ENCODE assay signal across 17 mouse cellular contexts in the genomic region with DNA sequence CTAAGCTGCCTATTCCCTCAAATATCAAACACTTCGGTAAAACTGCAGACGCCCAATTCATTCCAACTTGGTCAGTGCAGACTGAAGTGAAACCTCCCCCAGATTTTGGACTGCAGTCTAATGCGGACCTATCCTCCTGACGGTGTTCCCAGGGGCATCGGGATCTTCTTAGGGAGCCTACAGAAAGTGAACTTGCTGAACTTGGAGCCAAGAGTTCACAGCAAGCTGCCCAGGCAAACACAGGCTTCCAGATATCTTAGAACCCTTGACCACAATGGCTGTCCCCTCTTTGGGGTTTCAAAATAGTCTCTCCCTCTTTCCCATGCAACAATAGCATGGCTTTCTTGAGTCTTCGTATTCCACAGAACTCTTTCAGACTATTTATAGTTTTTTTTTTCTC. TPM values are rescaled to one million over a fixed set of nuclear protein-coding genes. Genes with fewer than 3 reads are reported as not detected.
DNase-seq lines count a peak whose midpoint lies in the region; ATAC-seq and TF ChIP-seq lines count a peak whose summit lies in the region.
"Had no signal": no experiment of that assay in that cellular context is flagged by ENCODE, and none has a peak within 500 bp of the region (broad histone marks: within the 10 kb centered on the region; RNA-seq: fewer than 3 reads in every experiment).

No protein-coding gene starts in this region.

- H3K4me1 ChIP-seq in heart, embryonic 10.5 days: peaks cover 30% of the 10 kb centered on the region
- H3K4me1 ChIP-seq in forebrain, embryonic 13.5 days: peaks cover 35% of the 10 kb centered on the region
- H3K4me1 ChIP-seq in forebrain, postnatal 0 days (ENCODE audit: insufficient read depth): 0 out of 2 replicates have a peak, but pooled peaks cover 5% of the 10 kb centered on the region
- H3K4me1 ChIP-seq in midbrain, embryonic 15.5 days: peaks cover 59% of the 10 kb centered on the region

- H3K27ac ChIP-seq in heart, embryonic 10.5 days: no peak overlapping the region
- no peak overlapping the region for H3K27ac ChIP-seq in forebrain, embryonic 13.5 days
- no peak overlapping the region for H3K27ac ChIP-seq in forebrain, postnatal 0 days (ENCODE audit: low read depth, low read length)
- no peak overlapping the region for H3K27ac ChIP-seq in midbrain, embryonic 15.5 days
- H3K27ac ChIP-seq: embryonic facial prominence, embryonic 15.5 days; heart, adult 2 months had no signal

- H3K36me3 ChIP-seq in heart, embryonic 10.5 days: no peaks in the 10 kb centered on the region
- H3K36me3 ChIP-seq in forebrain, embryonic 13.5 days (ENCODE audit: poor library complexity, severe bottlenecking): no peaks in the 10 kb centered on the region
- no peaks in the 10 kb centered on the region for H3K36me3 ChIP-seq in forebrain, postnatal 0 days (ENCODE audit: insufficient read depth)
- no peaks in the 10 kb centered on the region for H3K36me3 ChIP-seq in midbrain, embryonic 15.5 days (replicated peaks)
- H3K36me3 ChIP-seq: embryonic facial prominence, embryonic 15.5 days had no signal

- ATAC-seq in forebrain, embryonic 13.5 days: no peak
- no peak for ATAC-seq in forebrain, postnatal 0 days
- no peak for ATAC-seq in midbrain, embryonic 15.5 days (replicated peaks)
- ATAC-seq: inflammation-experienced regulatory T-cells, adult 6 months had no signal

- peaks cover 98% of the 10 kb centered on the region for H3K27me3 ChIP-seq in heart, embryonic 10.5 days (ENCODE audit: insufficient read depth, poor library complexity, severe bottlenecking)
- H3K27me3 ChIP-seq in forebrain, embryonic 13.5 days: peaks cover 48% of the 10 kb centered on the region
- H3K27me3 ChIP-seq in forebrain, postnatal 0 days (ENCODE audit: insufficient read depth, low read length): no peaks in the 10 kb centered on the region
- H3K27me3 ChIP-seq in midbrain, embryonic 15.5 days (replicated peaks): 0 out of 2 replicates have a peak, but pooled peaks cover 6% of the 10 kb centered on the region

- H3K9ac ChIP-seq in forebrain, embryonic 13.5 days: no peak overlapping the region
- H3K9ac ChIP-seq in forebrain, postnatal 0 days: no peak overlapping the region
- no peak overlapping the region for H3K9ac ChIP-seq in midbrain, embryonic 15.5 days
- H3K9ac ChIP-seq: embryonic facial prominence, embryonic 15.5 days had no signal

- no peak overlapping the region for H3K4me3 ChIP-seq in heart, embryonic 10.5 days
- H3K4me3 ChIP-seq in forebrain, embryonic 13.5 days: no peak overlapping the region
- no peak overlapping the region for H3K4me3 ChIP-seq in forebrain, postnatal 0 days (ENCODE audit: low read depth, low read length)
- peak overlapping the region; percentile 94 for H3K4me3 ChIP-seq in midbrain, embryonic 15.5 days
- H3K4me3 ChIP-seq: embryonic facial prominence, embryonic 15.5 days; heart, adult 2 months had no signal

- no peaks in the 10 kb centered on the region for H3K9me3 ChIP-seq in heart, embryonic 10.5 days
- no peaks in the 10 kb centered on the region for H3K9me3 ChIP-seq in forebrain, embryonic 13.5 days (replicated peaks)
- no peaks in the 10 kb centered on the region for H3K9me3 ChIP-seq in forebrain, postnatal 0 days (ENCODE audit: low read length)
- H3K9me3 ChIP-seq in midbrain, embryonic 15.5 days: no peaks in the 10 kb centered on the region
- H3K9me3 ChIP-seq: embryonic facial prominence, embryonic 15.5 days had no signal

- no peak for TF ChIP-seq CTCF in forebrain, postnatal 0 days (IDR thresholded peaks at IDR 0.05; ENCODE audit: low read depth)

- DNase-seq in heart, embryonic 10.5 days (ENCODE audit: low spot score): peak; percentile 36
- no peak for DNase-seq in heart, postnatal 4 days
- no peak for DNase-seq in forebrain, postnatal 0 days
- no peak for DNase-seq in thymus, postnatal 10 days (ENCODE audit: low spot score in 2 of 2)
- no peak for DNase-seq in adrenal gland, adult (ENCODE audit: inconsistent age in 2 of 2, low spot score in 1 of 2)
- DNase-seq: adrenal gland, postnatal 36 days; embryo, embryonic 11 days; kidney, adult 8-10 months; kidney, postnatal 36 days; layer of hippocampus, adult 9-11 months; lung, postnatal 14 days; thymus, adult 18-20 months had no signal

- H3K4me2 ChIP-seq in forebrain, embryonic 13.5 days: peak overlapping the region; percentile 99
- peak overlapping the region; percentile 91; the same call in 1 of the 2 replicates for H3K4me2 ChIP-seq in forebrain, postnatal 0 days (ENCODE audit: low read depth)
- H3K4me2 ChIP-seq in midbrain, embryonic 15.5 days: peak overlapping the region; percentile 90
- H3K4me2 ChIP-seq: embryonic facial prominence, embryonic 15.5 days had no signal

- 77% methylated on average over 6 of the region's 6 CpGs for WGBS in heart, embryonic 10.5 days
- 88% methylated on average over 6 of the region's 6 CpGs for WGBS in forebrain, embryonic 13.5 days
- WGBS in forebrain, postnatal 0 days: 84% methylated on average over 6 of the region's 6 CpGs
- 84% methylated on average over 6 of the region's 6 CpGs for WGBS in midbrain, embryonic 15.5 days

RNA-seq across cellular contexts. Expression of a gene that starts 3.8 kb away (rescaled TPM):
- 0.52 and 1.3 TPM in 2 replicates for polyA plus RNA-seq in heart, embryonic 10.5 days (2016; fragmentation: Nextera tagmentation; extraction: Ambion mirVana)
- 1 to 10 TPM; 8.3 to 9.7 TPM for total RNA-seq in heart, postnatal 4 days (2021)
- polyA plus RNA-seq in forebrain, embryonic 13.5 days (2015; fragmentation: Nextera tagmentation; extraction: Ambion mirVana): 23.0 and 29.4 TPM in 2 replicates
- total RNA-seq in forebrain, postnatal 0 days (2014; rRNA removed): 37.7 and 48.6 TPM in 2 replicates
- 26.8 and 34.9 TPM in 2 replicates for polyA plus RNA-seq in forebrain, postnatal 0 days (2015; fragmentation: Nextera tagmentation; extraction: Ambion mirVana)
- 90.2 and 92.9 TPM in 2 replicates for polyA plus RNA-seq in midbrain, embryonic 15.5 days (2015; fragmentation: Nextera tagmentation; extraction: Ambion mirVana)
- polyA plus RNA-seq: inflammation-experienced regulatory T-cells, adult 6 months had no signal

Comparison
In these comparisons a context has a peak if more than half of its experiments do, and no peak if none do; other contexts are left out.
1. RNA of a gene that starts 3.8 kb away (polyA plus RNA-seq): 90.2 to 92.9 TPM in midbrain, embryonic 15.5 days, 26.8 to 34.9 TPM in forebrain, postnatal 0 days and 23.0 to 29.4 TPM in forebrain, embryonic 13.5 days; 0.52 to 1.3 TPM in heart, embryonic 10.5 days; every median in the first group is over 10 times any median in the second.
2. Peak in every context shown above with its lines, with median percentiles within 50 percentile points of each other: H3K4me2 ChIP-seq.